Mouse (Mus musculus): ENCODE data around the gene Trim47.
"Not testable (repeated sequence)": the region's sequence is repeated elsewhere in the genome, so short reads cannot be mapped to it uniquely, and the experiment has no call there.

The Trim47 gene

DNA sequence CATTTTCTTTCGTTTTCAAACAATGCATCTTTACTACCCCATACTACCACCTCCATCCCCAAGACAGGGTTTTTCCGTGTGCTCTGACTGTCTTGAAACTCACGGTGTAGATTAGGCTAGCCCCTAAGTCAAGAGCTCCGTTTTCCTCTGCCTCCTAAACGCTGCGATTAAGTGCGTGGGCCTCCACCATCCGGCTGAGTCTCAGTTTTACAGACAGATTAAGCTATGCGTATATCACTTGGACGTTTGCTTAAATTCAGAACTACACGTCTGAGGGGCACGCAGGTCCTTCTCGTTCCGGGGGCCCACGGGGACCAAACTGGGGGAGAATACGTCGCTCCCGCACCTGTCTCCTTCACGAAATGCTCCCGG, 11.1 kb upstream of the Trim47 start:
- no peak for DNase-seq (ENCODE audit: low spot score)

- no peak for DNase-seq (ENCODE audit: low spot score)
Observed at GRCm38 (mm10) chr11:116134171-116134570, 7.2 kb upstream of the Trim47 start.

- no peak for DNase-seq (ENCODE audit: low spot score)
Observed at GRCm38 (mm10) chr11:116133497-116133896, 6.5 kb upstream of the Trim47 start.

DNA sequence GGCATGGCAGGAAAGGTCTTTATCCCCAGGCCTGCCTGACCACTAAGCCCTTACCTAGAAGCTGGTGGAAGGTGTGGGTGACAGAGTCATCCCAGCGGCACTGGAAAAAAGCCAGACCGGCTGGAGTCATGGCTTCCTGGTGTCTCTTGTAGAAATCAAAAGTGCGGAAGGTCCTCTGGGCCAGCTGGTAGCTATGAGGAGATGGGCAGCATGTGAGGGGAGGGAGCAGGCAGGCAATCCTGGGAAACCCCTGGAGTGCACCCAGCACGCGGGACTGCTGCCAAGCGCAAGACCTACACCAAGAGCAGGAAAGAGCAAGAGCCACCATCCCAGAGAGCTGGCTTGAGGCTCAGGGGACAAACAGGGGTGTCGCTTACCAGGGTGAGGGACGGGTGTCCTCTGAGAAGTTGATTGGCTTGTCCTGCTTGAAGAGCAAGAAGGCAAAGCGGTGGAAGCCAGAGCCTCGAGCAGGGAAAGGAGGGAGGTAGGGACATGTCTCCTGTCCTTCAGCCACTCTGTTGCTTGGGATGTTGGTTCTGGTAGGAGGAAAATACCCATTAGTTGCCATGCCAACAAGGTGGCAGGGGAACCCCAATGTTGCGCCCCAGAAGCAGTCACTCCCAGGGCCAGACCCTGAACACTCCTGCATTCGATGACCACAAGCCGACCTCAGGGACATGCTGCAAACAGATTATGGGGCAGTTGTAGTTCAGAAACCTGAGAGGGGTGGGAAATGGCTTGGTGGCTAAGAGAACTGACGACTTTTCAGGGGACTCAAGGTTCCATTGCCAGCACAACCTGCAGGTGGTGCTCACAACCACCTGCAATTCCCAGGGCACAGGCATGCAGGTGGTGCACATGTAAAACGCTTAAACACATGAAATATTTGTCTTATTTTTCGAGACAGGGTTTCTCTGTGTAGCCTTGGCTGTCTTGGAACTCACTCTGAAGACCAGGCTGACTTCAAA, 5.6 kb upstream of the Trim47 start:
- no peak for DNase-seq (ENCODE audit: low spot score)

DNA sequence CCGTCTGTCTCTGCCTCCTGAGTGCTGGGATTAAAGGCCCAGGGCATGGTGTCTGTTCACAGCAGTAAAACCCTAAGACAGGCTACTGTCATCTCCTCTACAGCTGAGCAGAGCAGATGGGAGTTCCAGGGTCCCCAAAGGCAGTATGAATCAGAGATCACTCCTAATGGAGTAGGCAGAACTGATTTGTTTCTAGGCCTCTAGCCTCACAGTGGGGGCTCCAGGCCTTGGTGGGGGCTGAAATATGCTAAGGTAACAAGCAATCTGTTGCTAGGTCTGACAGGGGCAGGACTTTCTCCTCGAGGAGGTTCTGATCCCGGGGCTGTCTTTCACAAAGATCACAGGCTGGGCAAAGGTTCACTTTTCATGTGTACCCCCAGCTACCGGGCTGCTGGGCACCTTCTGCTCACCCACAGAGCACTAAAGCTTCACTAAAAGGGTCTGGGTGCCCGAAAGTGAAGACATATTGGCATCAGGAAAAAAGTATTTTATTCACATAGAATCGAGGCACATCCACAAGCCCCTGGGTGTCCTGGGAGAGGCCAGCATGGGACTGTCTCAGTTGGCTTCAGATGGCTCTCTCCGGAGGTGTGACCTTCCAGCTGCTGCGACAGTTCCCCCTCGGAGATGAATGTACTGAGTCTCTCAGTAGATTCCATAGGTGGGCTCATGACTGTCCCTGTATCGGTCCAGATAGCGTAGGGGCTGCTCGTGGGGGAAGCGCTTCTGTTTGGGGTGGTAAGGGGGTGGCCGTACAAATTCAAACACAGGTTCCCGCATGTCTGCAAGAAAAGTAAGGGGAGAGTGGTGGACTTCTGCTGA, 4.5 kb upstream of the Trim47 start:
- DNase-seq (ENCODE audit: low spot score) = no peak

DNA sequence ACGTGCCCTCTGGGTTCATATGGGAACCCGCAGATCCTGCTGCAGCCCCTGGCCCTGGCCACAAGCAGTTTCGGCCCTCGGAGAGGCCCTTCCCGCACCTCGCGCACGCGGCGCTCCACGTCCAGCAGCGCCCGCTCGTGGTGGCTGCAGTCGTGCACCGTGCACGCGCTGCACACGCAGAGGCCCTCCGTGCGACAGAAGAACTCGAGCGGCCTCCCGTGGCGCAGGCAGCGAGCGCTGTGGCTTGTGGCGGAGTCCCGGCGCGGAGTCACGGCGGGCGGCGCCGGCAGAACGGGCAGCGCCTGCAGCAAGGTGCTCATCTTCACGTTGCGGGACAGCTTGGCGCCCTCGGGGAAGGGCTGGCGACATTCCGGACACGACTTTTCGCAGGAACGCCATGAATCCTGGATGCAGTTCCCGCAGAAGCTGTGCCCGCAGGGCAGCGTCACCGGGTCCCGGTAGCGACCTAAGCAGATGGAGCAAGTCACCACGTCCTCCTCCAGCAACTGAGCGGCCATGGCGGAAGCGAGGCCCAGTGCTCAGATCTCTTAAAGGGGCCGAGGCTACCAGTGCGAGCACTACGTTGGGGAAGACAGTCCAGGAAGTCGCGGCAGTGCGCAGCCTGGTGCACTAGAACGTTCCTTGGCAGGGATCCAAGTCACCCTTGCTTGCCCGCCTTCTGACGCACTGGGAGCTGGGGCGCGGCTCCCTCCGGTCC, 3.6 kb upstream of the Trim47 start, which contains the start of gene Trim65:
Gene Trim65 (minus strand): TSS at position 641 of the 718 bp plus-strand sequence.
- peak; percentile 86 for DNase-seq (ENCODE audit: low spot score)

GRCm38 (mm10) chr11:116129993-116130487, 3.0 kb upstream of the Trim47 start:
- DNase-seq (ENCODE audit: low spot score) = no peak

DNA sequence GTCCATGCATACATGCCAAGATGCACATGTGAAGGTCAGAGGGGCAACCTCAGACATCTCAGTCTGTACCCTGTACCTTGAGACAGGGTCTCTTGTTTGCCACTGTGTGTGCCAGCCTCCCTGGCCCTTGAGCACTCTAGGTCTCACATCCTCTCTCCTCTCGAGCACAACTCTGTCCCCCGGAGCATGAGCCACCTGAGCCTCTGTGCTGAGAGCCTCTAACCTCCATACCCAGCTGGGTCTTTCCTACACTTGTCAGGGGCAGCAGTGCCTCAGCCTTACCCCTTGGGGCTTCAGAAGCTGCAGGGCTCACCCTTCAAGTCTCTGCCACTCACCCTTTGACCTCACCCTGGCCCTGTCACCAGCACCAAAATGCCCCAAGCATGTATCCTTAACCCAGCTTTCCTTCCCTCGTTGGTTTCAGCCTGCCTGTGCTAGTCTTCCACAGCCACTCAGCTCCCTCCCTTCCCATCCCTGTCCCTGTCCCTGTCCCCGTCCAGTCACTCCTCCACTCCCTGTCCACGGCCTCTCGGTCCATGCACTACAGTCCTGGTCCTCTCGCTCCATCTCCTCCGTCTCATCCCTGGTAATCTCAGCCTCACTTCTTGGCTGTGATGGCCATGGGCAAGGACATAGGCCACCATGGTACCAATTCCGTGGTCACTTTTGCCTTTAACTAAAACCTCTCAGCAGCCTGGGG, 2.2 kb upstream of the Trim47 start:
- no peak for DNase-seq (ENCODE audit: low spot score)

- no peak for DNase-seq (ENCODE audit: low spot score)
Observed at GRCm38 (mm10) chr11:116127986-116128385, 976 bp upstream of the Trim47 start.

GRCm38 (mm10) chr11:116126261-116126660, 749 bp downstream of the Trim47 start:
- DNase-seq (ENCODE audit: low spot score) = no peak

DNA sequence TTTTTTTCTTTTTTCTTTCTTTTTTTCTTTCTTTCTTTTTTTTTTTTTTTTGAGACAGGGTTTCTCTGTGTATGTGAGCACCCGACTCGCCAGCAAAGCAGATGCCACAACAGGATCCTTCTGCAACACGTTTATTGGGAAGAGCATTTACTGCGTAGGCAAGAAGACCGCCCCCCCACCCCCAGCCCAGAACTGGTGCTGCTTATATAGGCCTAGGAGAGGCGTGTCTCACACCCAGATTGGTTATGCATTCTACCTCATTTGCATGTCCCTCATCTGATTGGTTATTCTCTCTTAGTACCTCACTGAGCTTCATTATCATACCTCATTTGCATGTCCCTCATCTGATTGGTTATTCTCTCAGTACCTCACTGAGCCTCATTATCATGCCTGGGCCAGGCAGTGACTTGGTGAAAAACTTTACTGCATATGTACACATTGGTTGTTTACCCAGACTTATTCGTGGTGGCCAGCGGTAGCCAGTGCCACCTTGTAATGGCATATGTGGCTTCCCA, 5.2 kb downstream of the Trim47 start:
- not testable (repeated sequence) for DNase-seq (ENCODE audit: low spot score)

DNA sequence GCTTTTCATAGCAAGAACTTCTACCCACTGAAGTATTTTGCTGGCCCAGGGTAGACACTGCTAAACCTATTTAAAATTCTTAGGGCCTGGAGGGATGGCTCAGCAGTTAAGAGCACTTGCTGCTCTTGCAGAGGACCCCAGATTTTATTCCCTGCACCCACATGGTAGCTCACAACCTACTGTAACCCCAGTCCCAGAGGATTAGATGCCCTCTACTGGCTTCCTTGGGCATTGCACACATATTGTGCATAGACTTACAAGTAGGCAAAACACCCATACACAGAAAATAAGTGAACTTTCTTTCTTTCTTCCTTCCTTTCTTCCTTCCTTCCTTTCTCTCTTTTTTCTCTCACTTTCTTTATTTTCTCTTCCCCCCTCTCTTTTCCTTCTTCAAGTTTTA, 9.2 kb downstream of the Trim47 start:
- no peak for DNase-seq (ENCODE audit: low spot score)

DNA sequence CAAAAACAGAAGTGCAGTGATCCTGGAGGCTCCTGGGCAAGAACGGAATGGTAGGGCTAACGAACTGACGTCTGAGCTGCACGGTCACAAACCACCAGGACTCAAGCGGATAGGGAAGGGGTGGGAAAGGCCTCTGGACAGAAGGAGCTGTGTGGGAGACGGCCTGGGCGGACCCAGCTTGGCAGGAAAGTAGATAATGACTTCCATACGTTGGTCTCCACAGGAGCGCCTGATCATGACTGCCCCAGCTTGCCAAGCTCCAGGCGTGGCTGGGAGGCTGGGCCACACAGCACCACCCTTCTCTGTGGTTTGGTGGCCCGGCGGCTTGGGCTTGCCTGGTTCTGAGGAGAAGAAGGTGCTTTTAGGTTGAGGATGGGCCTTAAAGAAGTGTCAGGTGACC, 9.8 kb downstream of the Trim47 start:
- no peak for DNase-seq (ENCODE audit: low spot score)

DNA sequence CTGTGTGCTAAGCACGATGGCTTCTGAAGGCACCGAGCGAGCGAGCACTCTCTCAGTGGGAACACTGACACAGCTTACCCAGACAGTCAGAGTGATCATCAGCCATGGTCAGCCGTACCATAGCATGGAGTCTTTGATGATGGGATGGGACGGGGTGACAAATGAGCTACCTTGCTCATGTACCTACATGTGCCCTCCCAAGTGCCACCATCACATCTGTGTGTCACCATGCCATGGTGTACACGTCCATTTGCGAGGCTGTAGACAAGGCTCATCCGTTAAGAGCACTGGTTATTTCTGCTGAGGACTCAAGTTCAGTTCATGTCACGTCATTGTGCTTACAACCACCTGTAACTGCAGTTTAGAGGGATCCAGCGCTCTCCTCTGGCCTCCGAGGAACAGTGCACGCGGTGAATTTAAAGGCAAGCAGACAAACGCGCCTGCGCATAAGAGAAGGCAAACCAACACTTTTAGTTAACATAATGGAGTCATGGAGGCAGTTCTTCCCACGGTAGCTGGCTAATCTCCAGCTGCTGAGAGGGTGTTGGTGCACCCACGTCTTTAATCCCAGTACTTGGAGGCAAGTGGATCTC, 15.3 kb downstream of the Trim47 start:
- DNase-seq (ENCODE audit: low spot score) = no peak

GRCm38 (mm10) chr11:116111067-116111466, 15.9 kb downstream of the Trim47 start:
- DNase-seq (ENCODE audit: low spot score) = no peak

GRCm38 (mm10) chr11:116110540-116110939, 16.5 kb downstream of the Trim47 start:
- no peak for DNase-seq (ENCODE audit: low spot score)

- peak; percentile 54 for DNase-seq (ENCODE audit: low spot score)
Observed at GRCm38 (mm10) chr11:116110131-116110530, 16.9 kb downstream of the Trim47 start.

DNA sequence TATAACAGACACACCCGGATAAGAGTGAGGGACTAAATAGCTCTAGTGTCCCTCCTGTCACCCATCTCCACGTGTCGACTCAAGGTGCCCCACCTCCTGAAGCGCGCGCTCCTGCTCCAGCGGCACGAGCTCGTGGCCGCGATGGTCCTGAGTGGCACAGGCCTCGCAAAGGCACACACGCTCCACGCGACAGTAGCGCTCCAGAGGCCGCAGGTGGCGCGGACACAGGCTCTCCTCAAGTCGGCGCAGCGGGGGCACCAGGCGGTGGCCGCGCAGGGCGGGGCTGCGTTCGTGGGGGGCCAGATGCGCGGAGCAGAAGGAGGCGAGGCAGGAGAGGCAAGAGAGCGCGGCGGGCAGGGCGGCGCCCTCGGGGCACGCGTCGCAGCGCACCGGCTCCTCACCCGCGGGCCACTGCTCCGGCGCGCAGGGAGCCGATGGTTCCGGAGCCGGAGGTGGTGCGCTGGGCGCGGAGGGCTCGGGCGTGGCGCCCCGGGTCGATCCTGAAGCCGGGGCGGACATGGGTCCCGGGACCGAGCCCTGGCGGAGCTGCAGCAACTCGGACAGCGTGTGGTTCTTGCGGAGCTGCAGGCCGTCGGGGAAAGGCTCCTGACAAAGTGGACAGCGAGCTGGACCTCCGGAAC, 17.4 kb downstream of the Trim47 start:
- no peak for DNase-seq (ENCODE audit: low spot score)

DNA sequence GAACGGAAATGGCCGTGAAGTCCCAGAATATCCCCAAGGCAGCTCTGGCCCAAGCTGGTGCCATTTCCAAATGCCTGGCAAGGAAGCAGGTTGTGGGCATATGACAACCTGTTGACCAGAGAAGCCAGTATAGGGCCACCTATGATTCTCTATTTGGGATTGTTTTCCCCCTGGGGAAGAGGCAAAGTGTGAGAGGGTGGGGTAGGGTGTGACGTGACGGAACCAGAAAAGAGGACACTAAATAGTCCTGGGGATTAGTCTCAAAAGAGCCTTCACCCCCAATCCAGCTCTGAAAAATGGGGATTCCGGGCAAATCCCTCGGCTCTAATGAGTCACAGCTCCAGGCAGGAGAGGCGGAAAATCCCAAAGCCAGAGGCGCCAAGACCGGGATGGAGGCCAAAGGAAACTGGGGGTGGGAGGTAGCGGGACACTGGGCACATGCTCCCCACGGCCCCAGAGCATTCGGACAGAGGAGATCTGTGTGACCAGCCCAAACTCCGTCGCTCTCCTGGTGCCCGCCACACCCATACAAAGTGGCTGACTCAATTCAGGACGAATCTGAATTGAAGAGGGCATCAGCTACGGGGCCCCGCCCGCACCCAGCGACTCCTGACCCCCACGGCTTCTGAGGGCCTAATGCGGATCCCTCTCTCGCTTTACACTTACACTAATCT, 18.4 kb downstream of the Trim47 start:
- no peak for DNase-seq (ENCODE audit: low spot score)
